Mouse (Mus musculus) thymus, postnatal 36 days (tissue): Measurements from ENCODE around the gene Trappc13.
"Not testable (repeated sequence)": the region's sequence is repeated elsewhere in the genome, so short reads cannot be mapped to it uniquely, and the experiment has no call there.

Experiments
- DNase-seq, 2 experiments: peaks; one replicate each; pipeline ENCODE4 v3.0.0; 2022; ENCODE audit warnings: mixed read lengths in 2 of 2

Gene Trappc13

DNA sequence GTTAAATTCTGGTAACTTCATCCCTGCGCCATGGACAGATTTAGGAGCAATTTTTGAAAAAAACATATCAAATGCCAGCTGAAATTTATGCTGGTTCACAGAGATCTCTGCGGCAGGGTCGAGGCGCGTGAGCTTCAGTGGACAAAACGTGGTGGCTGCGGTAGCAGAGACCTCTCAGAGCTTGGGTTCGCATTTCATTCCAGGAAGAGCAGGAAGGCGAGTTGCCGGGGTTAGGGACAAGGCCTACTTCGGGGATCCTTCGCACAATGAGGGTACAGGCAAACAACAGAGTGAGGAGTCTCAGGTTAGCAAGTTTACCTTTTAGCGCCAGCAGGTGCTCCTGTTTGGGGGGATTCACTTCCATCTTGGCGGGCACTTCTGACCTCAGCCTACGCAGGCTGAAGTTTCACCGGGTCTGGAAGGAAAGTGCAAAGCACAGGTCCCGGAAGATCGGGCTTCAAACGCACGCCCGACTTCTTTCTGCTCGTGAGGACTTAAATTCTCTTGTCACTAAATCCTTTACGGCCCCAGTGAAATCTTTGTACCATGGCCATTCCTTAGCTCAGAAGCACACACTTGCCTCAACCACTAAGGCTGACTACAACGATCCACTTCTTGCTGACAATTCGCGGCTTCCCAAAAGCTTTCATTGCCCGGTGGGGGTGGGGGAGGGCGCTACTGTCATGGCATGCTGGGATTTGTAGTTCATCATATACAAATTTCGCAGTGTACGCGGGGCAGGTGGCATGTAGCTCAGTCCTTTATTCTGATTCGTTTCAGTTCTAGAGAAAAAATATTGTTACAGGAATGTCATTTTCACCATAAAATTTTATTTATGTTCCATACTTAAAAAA lies at the start of gene Trappc13:
TSS of gene Trappc13 (minus strand) at position 674 of the 854 bp plus-strand sequence.
- peak in 1 of 2 experiments; percentile 81 for DNase-seq

DNA sequence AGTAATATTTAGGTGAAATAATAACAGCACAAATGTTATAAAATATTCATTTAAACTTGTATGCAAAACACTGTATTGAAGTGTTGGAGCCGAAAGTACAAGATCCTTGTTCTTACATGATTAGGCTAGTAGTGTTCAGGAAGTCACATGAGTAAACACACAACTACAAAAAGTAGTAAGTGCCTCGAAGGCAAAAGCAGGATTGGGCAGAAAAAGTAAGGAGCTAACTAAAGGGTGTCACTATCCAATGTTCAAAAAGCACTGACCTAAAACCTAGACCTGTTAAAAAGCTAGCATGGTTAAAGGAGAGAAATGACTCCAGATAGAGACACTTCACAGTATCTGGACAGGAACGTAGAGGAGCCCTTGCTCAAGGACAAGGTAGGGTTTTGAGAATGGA lies 49.2 kb upstream of the Trappc13 start:
- DNase-seq: no peak

DNA sequence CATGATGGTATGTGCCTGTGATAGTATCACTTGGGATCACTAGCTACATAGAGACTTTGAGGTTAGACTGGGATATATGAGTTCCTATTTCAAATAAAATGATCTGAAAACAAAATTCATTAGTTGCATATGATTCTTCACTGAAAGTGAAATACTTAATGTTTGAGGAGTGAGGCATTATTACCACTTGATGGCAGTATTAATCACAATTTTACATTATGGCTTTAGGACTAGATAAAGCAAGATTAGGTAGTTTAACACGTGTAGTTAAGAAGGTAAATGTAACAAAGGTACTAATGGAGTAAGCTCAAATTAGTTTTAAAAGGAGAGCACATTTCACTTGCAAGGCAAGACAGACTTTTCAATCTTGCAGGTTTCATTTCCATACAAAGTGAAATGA lies 26.0 kb upstream of the Trappc13 start:
- DNase-seq: no peak

DNA sequence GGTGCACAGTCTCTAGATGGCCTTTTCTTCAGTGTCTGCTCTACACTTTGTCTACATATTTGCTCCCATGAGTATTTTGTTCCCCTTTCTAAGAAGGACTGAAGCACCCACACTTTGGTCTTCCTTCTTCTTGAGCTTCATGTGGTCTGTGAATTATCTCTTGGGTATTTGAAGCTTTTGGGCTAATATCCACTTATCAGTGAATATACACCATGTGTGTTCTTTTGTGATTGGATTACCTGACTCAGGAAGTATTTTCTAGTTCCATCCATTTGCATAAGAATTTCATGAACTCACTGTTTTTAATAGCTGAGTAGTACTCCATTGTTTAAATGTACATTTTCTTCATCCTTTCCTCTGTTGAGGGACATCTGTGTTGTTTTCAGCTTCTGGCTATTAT lies 17.6 kb upstream of the Trappc13 start:
- not testable (repeated sequence) for DNase-seq

GRCm38 (mm10) chr13:104187357-104187756 lies 9.1 kb upstream of the Trappc13 start:
- no peak for DNase-seq

GRCm38 (mm10) chr13:104179176-104179888 lies 1.1 kb upstream of the Trappc13 start:
- no peak for DNase-seq

GRCm38 (mm10) chr13:104178650-104179121 lies 417 bp upstream of the Trappc13 start, which contains the start of gene Trim23:
Gene Trim23, plus strand, starts transcription at chr13:104178797.
- peak; percentile 93 to 97 for DNase-seq

- no peak for DNase-seq
Observed at GRCm38 (mm10) chr13:104176874-104177273, 1.4 kb downstream of the Trappc13 start.

DNA sequence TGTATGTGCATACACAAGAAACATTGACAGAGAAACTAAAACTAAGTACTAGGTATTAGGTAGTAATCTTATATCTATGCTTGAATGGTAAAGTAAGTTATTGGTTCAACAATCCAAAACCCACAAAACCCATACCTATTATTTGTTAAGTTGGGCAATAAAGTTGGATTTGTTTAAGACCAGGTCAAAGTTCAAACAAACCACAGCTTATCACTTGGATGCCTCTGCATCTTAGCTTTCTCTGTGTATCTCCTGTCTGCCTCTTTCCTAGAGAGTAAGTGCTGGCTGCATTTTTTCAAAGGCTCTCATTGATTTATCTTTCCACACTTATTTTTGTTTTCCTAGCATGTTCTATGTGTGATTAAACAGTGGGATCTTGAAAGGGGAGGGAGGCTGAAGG lies 5.8 kb downstream of the Trappc13 start:
- no peak for DNase-seq

- no peak for DNase-seq
Observed at GRCm38 (mm10) chr13:104171711-104172110, 6.6 kb downstream of the Trappc13 start.

DNA sequence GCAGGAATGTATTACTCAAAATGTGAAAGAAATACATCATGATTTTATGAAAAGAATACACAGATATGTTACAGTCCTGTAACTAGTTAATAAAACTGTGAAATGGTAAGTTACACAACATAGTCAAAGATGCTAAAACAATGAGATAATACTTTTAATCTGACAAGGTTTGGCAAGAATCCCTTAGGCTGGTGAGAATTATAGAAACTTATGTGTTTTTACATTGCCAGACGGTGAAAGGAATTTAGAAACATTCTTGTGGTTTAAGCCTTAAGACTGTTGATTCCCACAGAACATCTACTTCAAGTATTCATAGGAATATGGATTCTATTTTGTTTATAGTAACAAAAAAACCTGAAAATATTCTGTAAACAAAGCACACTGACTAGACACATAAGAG lies 22.6 kb downstream of the Trappc13 start:
- DNase-seq: no peak

GRCm38 (mm10) chr13:104155106-104155505 lies 23.2 kb downstream of the Trappc13 start:
- DNase-seq: no peak

- no peak for DNase-seq
Observed at GRCm38 (mm10) chr13:104154180-104154579, 24.1 kb downstream of the Trappc13 start.

- no peak for DNase-seq
Observed at GRCm38 (mm10) chr13:104145646-104146045, 32.6 kb downstream of the Trappc13 start.

DNA sequence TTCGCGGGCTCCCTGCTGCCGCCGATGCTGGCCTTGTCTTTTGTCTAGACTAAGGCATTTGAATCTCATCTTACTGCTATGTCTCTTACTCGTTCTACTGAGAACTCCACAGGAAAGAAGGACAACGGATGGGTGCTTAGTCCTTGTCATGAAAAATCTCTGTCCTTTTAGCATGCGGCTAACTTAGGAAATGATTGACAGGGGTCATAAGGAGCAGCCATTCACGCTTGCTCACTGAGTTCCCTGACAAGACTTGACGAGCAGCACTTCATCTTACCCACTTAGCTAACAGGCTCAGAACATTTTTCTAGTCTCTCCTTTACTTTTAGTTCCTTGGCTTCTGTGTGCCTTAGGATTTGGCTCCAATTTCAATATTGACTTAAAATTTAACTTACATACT lies 33.4 kb downstream of the Trappc13 start:
- DNase-seq: no peak

- DNase-seq: peak; percentile 79 to 82
Observed at GRCm38 (mm10) chr13:104139369-104140209, 38.7 kb downstream of the Trappc13 start.

DNA sequence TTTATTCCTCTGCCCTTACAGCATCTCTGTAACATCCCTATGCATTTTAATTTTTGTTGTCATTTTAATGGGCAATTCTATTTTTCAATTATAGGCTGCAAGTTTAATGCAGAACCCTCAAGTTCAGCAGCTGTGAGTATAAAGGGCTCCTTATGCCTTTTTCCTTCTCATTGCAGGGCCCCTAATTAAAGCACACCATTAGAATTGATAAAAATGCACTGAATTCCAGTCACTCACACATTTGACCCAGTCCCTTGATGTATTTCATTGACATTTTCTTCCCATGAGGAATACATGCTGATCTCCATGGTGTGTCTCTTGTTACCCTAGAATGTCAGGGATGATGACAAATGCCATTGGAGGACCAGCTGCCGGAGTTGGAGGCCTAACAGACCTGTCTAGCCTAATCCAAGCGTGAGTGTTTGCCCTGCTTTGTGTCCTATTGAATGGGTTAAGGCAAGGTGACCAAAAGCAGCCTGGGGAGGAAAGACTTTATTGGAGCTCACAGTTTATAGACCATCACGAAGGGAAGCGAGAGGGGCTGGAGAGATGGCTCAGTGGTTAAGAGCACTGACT lies 43.7 kb downstream of the Trappc13 start:
- DNase-seq: no peak

DNA sequence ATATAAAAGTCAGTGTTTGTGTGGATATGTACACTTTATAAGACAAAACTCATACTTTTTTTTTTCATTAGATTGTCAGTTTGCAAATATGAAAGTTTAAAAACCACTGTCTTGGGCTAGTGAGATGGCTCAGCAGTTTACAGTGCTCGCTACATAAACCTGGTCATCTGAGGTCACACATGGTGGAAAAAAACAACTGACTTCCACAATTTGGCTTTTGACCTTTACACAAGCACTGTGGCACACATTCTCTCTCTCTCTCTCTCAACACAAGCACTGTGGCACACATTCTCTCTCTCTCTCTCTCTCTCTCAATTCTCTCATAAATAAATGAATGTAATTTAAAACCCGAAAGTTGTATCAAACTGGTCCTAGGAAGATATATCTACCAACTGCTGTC lies 45.7 kb downstream of the Trappc13 start:
- DNase-seq: no peak

DNA sequence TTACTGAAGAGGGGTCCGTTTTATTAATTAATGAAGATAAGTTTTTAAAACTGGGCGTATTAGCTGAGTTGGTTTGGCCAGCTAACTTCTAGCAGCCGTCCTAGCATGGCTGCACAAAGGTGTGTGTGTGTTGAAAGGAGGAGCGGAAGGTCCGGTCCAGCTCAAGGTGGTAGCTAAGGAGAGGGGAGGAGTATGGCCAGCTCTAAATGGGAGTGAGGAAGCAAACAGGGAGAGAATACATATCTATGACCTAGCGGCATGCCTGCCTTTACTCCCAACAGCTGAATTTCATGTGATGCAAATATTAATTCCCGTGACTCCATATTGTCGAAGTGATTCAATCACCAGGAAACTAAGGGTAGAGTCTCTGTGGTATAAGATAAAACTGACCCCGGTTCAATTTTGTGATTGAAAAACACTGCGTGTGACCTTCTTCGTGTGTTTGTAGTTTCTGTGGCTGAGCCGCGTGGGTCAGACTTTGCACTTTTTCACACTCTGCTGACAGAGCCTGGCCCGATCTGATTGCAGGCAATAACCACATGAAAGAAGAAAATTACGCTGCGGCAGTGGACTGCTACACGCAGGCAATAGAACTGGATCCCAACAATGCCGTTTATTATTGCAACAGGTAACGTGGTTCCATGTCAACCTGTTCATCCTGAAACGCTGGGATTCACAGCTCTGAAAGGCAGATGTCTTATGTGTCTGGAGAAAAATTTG lies 54.4 kb downstream of the Trappc13 start:
- no peak for DNase-seq

DNA sequence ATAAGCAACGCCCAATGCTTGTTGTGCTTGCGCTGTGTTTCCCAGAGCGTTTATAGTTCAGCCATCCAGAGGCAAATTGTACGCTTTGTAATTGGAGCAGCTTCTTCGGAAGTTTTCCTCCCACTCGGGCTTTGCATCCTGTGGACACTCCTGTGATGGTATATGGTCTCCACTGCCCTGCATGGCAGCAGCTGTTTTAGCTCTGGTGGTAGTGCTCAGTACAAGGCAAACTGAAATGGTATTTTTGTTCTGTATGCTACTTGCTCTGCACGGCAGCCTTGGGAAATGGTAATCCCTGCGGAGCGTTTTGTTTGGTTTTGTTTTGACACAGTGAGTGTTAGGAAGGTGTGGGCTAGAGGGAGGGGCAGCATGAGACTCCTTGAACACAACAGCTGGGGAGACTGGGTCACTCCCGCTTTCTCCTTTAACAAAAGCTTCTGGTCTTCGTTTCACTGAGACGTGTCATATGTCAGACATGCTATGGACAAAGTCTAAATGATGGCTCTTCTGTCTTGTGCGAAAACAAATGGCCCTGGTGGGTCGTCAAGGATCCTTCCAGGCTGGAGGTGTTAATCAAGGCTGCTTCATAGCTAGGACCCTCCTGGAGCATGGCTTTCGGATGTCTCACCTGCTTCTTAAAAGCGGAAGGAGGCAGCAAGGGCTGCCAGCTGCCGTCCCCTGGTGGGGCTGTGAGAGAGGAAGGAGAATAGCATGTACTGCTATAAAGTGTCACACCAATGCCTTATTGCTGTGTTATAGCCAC lies 56.0 kb downstream of the Trappc13 start:
- DNase-seq: no peak

DNA sequence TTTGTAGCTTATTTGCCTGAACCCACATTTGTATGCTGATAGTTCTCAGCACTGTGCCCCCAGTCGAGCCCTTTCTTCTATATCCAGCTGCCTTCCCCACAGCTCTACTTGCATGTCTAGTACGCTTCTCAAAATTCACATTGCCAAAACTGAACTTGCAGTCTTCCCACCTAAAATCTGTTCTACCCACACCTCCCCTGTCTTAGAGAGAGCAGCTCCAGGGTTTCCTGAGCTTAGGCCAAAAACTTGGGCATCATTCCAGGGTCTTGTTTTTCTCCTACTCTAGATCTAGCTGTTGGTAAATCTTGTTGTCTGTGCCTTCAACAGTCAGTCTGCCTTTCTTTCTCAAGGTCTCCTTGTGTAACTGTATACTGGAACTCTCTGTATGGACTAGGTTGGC lies 63.4 kb downstream of the Trappc13 start:
- DNase-seq: no peak
